Mouse (Mus musculus) lung, adult 2 months (tissue): ENCODE measurements at regions not wholly inside any gene's neighbourhood (a gene's known extent, or its start where the extent isn't known, plus 50 kb on each side); places are given as distances from the start of the nearest gene placed in this dataset.

ENCODE experiments used
- DNase-seq: peaks from one replicate; pipeline ENCODE4 v3.0.0; 2022
- H3K4me1 ChIP-seq: fragments of 200-500 bp; 2 replicates; pipeline ENCODE4 v1.6.1; 2011; ENCODE audit warnings: low read length; ENCODE audit not compliant: control insufficient read depth, insufficient read depth
- H3K4me3 ChIP-seq: fragments of 200-500 bp; replicated peaks from 2 replicates; pipeline ENCODE3; 2011; ENCODE audit warnings: low read depth, mild to moderate bottlenecking, control low read depth, low read length; ENCODE audit errors: extremely low read depth
- CTCF ChIP-seq: fragments of 200-500 bp; IDR thresholded peaks from 2 replicates; pipeline ENCODE4 v1.5.1; 2011; ENCODE audit warnings: mild to moderate bottlenecking, low read length, control low read depth; ENCODE audit not compliant: insufficient read depth
- POLR2A ChIP-seq: fragments of 200-500 bp; IDR thresholded peaks from 2 replicates; pipeline ENCODE4 v1.6.1; 2011; ENCODE audit warnings: low read depth, mild to moderate bottlenecking, control low read depth, low read length, borderline replicate concordance; ENCODE audit errors: extremely low read depth
- WGBS: fragments of 180-500 bp; shearing (Covaris S2); methylation state at CpG from one replicate; pipeline ENCODE4 v1.1.7; 2018; 5-methylcytosine and 5-hydroxymethylcytosine counted together

- Histone ChIP-seq H3K4me1 (no peaks in the 10 kb centered on the region), H3K4me3 (no peak overlapping the region)
- TF ChIP-seq CTCF (no peak), POLR2A (no peak)
- no peak for DNase-seq
- 87% methylated on average over 3 of the region's 3 CpGs for WGBS
These were observed 115.7 kb upstream of the Nrp1 start for GRCm38 (mm10) chr8:128242465-128243251.

GRCm38 (mm10) chr8:128251723-128252122 is 106.7 kb upstream of the Nrp1 start:
- WGBS = 56% methylated on average over 2 of the region's 2 CpGs
- Histone ChIP-seq H3K4me3 (no peak overlapping the region), H3K4me1 (no peaks in the 10 kb centered on the region)
- TF ChIP-seq POLR2A = no peak
- TF ChIP-seq CTCF = no peak
- no peak for DNase-seq

- TF ChIP-seq CTCF (no peak), POLR2A (no peak)
- Histone ChIP-seq H3K4me1 (no peaks in the 10 kb centered on the region), H3K4me3 (no peak overlapping the region)
- no peak for DNase-seq
- 88% methylated on average over 3 of the region's 3 CpGs for WGBS
These were observed 97.6 kb upstream of the Nrp1 start for GRCm38 (mm10) chr8:128260836-128261235.

- Histone ChIP-seq H3K4me1 (no peaks in the 10 kb centered on the region; the same call in 1 of the 2 replicates), H3K4me3 (no peak overlapping the region)
- DNase-seq = no peak
- TF ChIP-seq POLR2A (no peak), CTCF (no peak)
- 89% methylated on average over 3 of the region's 3 CpGs for WGBS
These were observed 97.0 kb upstream of the Nrp1 start for GRCm38 (mm10) chr8:128261367-128261766.

GRCm38 (mm10) chr8:128263251-128263947 is 95.0 kb upstream of the Nrp1 start:
- 67% methylated on average over 9 of the region's 9 CpGs for WGBS
- no peak for DNase-seq
- Histone ChIP-seq H3K4me3 (no peak overlapping the region), H3K4me1 (peaks cover 4% of the 10 kb centered on the region; the same call in 1 of the 2 replicates)
- TF ChIP-seq CTCF = no peak
- no peak for TF ChIP-seq POLR2A

- peaks cover 6% of the 10 kb centered on the region; the same call in 1 of the 2 replicates for H3K4me1 ChIP-seq
- WGBS = 35% methylated on average over 4 of the region's 4 CpGs
- H3K4me3 ChIP-seq = no peak overlapping the region
- DNase-seq = no peak
- TF ChIP-seq POLR2A = no peak
- TF ChIP-seq CTCF = no peak
These were observed 91.1 kb upstream of the Nrp1 start for GRCm38 (mm10) chr8:128267261-128267660.

GRCm38 (mm10) chr8:128268010-128268409 is 90.4 kb upstream of the Nrp1 start:
- TF ChIP-seq POLR2A (no peak), CTCF (no peak)
- Histone ChIP-seq H3K4me1 (peaks cover 11% of the 10 kb centered on the region), H3K4me3 (no peak overlapping the region)
- 39% methylated on average over 3 of the region's 3 CpGs for WGBS
- no peak for DNase-seq

GRCm38 (mm10) chr8:128269546-128269945 is 88.9 kb upstream of the Nrp1 start:
- TF ChIP-seq POLR2A = no peak
- no peak for TF ChIP-seq CTCF
- WGBS = 91% methylated on average over 1 of the region's 1 CpGs
- DNase-seq = no peak
- H3K4me3 ChIP-seq = no peak overlapping the region
- peaks cover 17% of the 10 kb centered on the region for H3K4me1 ChIP-seq

GRCm38 (mm10) chr8:128272866-128273344 is 85.5 kb upstream of the Nrp1 start:
- no peak for TF ChIP-seq CTCF
- no peak for TF ChIP-seq POLR2A
- peaks cover 15% of the 10 kb centered on the region for H3K4me1 ChIP-seq
- H3K4me3 ChIP-seq = no peak overlapping the region
- 16% methylated on average over 3 of the region's 3 CpGs for WGBS
- peak; percentile 23 for DNase-seq

- no peak overlapping the region for H3K4me3 ChIP-seq
- 91% methylated on average over 1 of the region's 1 CpGs for WGBS
- TF ChIP-seq CTCF (no peak), POLR2A (no peak)
- no peak for DNase-seq
- peaks cover 11% of the 10 kb centered on the region; the same call in 1 of the 2 replicates for H3K4me1 ChIP-seq
These were observed 81.9 kb upstream of the Nrp1 start for GRCm38 (mm10) chr8:128276475-128276874.
